Mouse (Mus musculus) cerebellum, adult 2 months (tissue): ENCODE data around the gene Pum3.

Experiments
- CTCF ChIP-seq: fragments of 200-500 bp; IDR thresholded peaks from 2 replicates; pipeline ENCODE4 v1.5.1; 2011; ENCODE audit warnings: low read depth, mild to moderate bottlenecking, control low read depth, low read length, moderate library complexity, borderline replicate concordance; ENCODE audit not compliant: insufficient read depth
- POLR2A ChIP-seq: fragments of 200-500 bp; IDR thresholded peaks from 2 replicates; pipeline ENCODE4 v1.6.1; 2011; ENCODE audit warnings: low read length, control low read depth, borderline replicate concordance; ENCODE audit not compliant: insufficient read depth

DNA sequence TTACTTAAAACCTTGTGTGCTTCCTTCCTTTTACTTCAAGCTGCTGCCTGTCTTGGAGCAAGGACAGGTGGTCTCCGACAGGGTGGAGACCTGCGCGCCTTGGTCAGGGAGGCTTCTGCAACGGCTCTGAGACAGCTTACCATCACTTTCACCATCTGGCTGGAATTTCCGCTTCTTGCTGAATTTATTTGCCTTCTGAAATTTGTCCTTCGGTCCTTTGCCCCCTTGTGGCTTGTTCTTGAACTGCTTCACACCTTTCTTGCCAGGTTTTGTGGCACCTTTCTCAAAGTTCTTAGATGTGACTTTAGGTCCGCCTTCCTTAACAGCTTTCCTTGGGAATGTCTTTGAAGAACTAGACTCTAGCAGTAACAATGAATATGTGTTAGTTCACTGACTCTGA, 4.0 kb downstream of the Pum3 start:
- TF ChIP-seq CTCF (peak; percentile 35; the same call in 1 of the 2 replicates), POLR2A (no peak)
